8 mouse cellular contexts compared by ENCODE assay signal in genomic region chr1:178527185-178527546, GRCm38 (mm10). TPM values are rescaled to one million over a fixed set of nuclear protein-coding genes. Genes with fewer than 3 reads are reported as not detected.
DNase-seq lines count a peak whose midpoint lies in the region; ATAC-seq and TF ChIP-seq lines count a peak whose summit lies in the region.

No protein-coding gene starts in this region.

- no peaks in the 10 kb centered on the region for H3K9me3 ChIP-seq in heart, embryonic 12.5 days (replicated peaks)
- H3K9me3 ChIP-seq in kidney, postnatal 0 days (replicated peaks; ENCODE audit: low read length), result no peaks in the 10 kb centered on the region

- no peaks in the 10 kb centered on the region; the same call in 1 of the 2 replicates for H3K4me1 ChIP-seq in bone marrow, adult 2 months (ENCODE audit: control insufficient read depth, insufficient read depth, low read length)
- H3K4me1 ChIP-seq in embryonic fibroblast, embryonic 13.5 days (ENCODE audit: control insufficient read depth, insufficient read depth, low read length), result no peaks in the 10 kb centered on the region
- H3K4me1 ChIP-seq in heart, embryonic 12.5 days (replicated peaks), result peaks cover 12% of the 10 kb centered on the region
- H3K4me1 ChIP-seq in kidney, postnatal 0 days (replicated peaks; ENCODE audit: insufficient read depth, low read length), result peaks cover 12% of the 10 kb centered on the region
- H3K4me1 ChIP-seq in liver, adult 2 months (ENCODE audit: control insufficient read depth, insufficient read depth, low read length), result peaks cover 5% of the 10 kb centered on the region; the same call in 1 of the 2 replicates

- DNase-seq in CD4-positive helper T cell, adult 2 months (ENCODE audit: low read depth, low spot score), result peak; percentile 75
- DNase-seq in kidney, postnatal 0 days (ENCODE audit: low spot score), result peak; percentile 92
- peak; percentile 49 for DNase-seq in liver, adult 2 months (ENCODE audit: extremely low read depth, low read depth, low spot score)
- peak; percentile 52 to 77 for DNase-seq in spleen, postnatal 4 days (ENCODE audit: low spot score in 2 of 2)

- TF ChIP-seq POLR2A in bone marrow, adult 2 months (IDR thresholded peaks at IDR 0.05; ENCODE audit: borderline replicate concordance, control insufficient read depth, low read depth, low read length), result no peak
- TF ChIP-seq POLR2A in embryonic fibroblast, embryonic 13.5 days (IDR thresholded peaks at IDR 0.05; ENCODE audit: low read depth, low read length), result no peak
- TF ChIP-seq POLR2A in liver, adult 2 months (IDR thresholded peaks at IDR 0.05; ENCODE audit: extremely low read depth, insufficient read depth, low read length), result no peak
- no peak for TF ChIP-seq POLR2A in myocyte (IDR thresholded peaks at IDR 0.05; ENCODE audit: insufficient read length, low read depth)

- no peak overlapping the region for H3ac ChIP-seq in myocyte (ENCODE audit: control insufficient read depth, insufficient read length)

- WGBS in bone marrow, adult 2 months, result under 1% methylated on average over 21 of the region's 21 CpGs
- WGBS in heart, embryonic 12.5 days, result under 1% methylated on average over 21 of the region's 21 CpGs
- WGBS in kidney, postnatal 0 days, result under 1% methylated on average over 21 of the region's 21 CpGs
- WGBS in liver, adult 2 months, result 1% methylated on average over 21 of the region's 21 CpGs

- no peaks in the 10 kb centered on the region for H3K27me3 ChIP-seq in heart, embryonic 12.5 days (replicated peaks)
- H3K27me3 ChIP-seq in kidney, postnatal 0 days (ENCODE audit: insufficient read depth, low read length), result peaks cover 5% of the 10 kb centered on the region
- H3K27me3 ChIP-seq in liver, adult 2 months (ENCODE audit: control insufficient read depth, insufficient read depth, low read length), result peaks cover 20% of the 10 kb centered on the region
- H3K27me3 ChIP-seq in myocyte (ENCODE audit: control insufficient read depth, insufficient read depth, insufficient read length), result no peaks in the 10 kb centered on the region

- no peaks in the 10 kb centered on the region for H3K36me3 ChIP-seq in heart, embryonic 12.5 days
- no peaks in the 10 kb centered on the region for H3K36me3 ChIP-seq in kidney, postnatal 0 days (ENCODE audit: insufficient read depth, low read length)
- no peaks in the 10 kb centered on the region for H3K36me3 ChIP-seq in liver, adult 2 months (ENCODE audit: control insufficient read depth, insufficient read depth, low read length)
- no peaks in the 10 kb centered on the region for H3K36me3 ChIP-seq in myocyte (ENCODE audit: control insufficient read depth, insufficient read depth)

- ATAC-seq in heart, embryonic 12.5 days (ENCODE audit: insufficient number of reproducible peaks, low FRiP score), result no peak
- no peak for ATAC-seq in kidney, postnatal 0 days (replicated peaks; ENCODE audit: low FRiP score, low read depth)

- no peak overlapping the region for H3K27ac ChIP-seq in bone marrow, adult 2 months (ENCODE audit: control insufficient read depth, insufficient read depth, low read depth, low read length, poor library complexity)
- peak overlapping the region; percentile 53 for H3K27ac ChIP-seq in embryonic fibroblast, embryonic 13.5 days (ENCODE audit: insufficient read depth, low read length)
- 0 out of 2 replicates have a peak overlapping the region, but pooled peaks have one; percentile 87 for H3K27ac ChIP-seq in heart, embryonic 12.5 days (ENCODE audit: poor library complexity, severe bottlenecking)
- H3K27ac ChIP-seq in kidney, postnatal 0 days, result 0 out of 2 replicates have a peak overlapping the region, but pooled peaks have one; percentile 78
- no peak overlapping the region for H3K27ac ChIP-seq in liver, adult 2 months (replicated peaks; ENCODE audit: insufficient read depth, low read depth, low read length)

- H3K9ac ChIP-seq in heart, embryonic 12.5 days, result peak overlapping the region; percentile 86
- H3K9ac ChIP-seq in kidney, postnatal 0 days (ENCODE audit: low read depth, low read length), result no peak overlapping the region
- H3K9ac ChIP-seq in liver, adult 2 months (ENCODE audit: low read depth, low read length), result no peak overlapping the region

- peak overlapping the region; percentile 24 for H3K4me3 ChIP-seq in bone marrow, adult 2 months (replicated peaks; ENCODE audit: control insufficient read depth, low read depth, low read length)
- peak overlapping the region; percentile 56 for H3K4me3 ChIP-seq in embryonic fibroblast, embryonic 13.5 days (ENCODE audit: insufficient read depth, low read length)
- peak overlapping the region; percentile 77 for H3K4me3 ChIP-seq in heart, embryonic 12.5 days
- H3K4me3 ChIP-seq in kidney, postnatal 0 days (replicated peaks; ENCODE audit: low read depth, low read length), result peak overlapping the region; percentile 71
- peak overlapping the region; percentile 25; the same call in 1 of the 2 replicates for H3K4me3 ChIP-seq in liver, adult 2 months (ENCODE audit: insufficient read depth, low read depth, low read length)
- H3K4me3 ChIP-seq in myocyte, result peak overlapping the region; percentile 76

- no peaks in the 10 kb centered on the region for H3K79me2 ChIP-seq in liver, adult 2 months (ENCODE audit: control insufficient read depth, insufficient read depth, low read length)
- peaks cover 5% of the 10 kb centered on the region for H3K79me2 ChIP-seq in myocyte (ENCODE audit: control insufficient read depth, insufficient read depth)

- H3K4me2 ChIP-seq in heart, embryonic 12.5 days, result peak overlapping the region; percentile 100
- peak overlapping the region; percentile 100 for H3K4me2 ChIP-seq in kidney, postnatal 0 days (ENCODE audit: low read length)
- H3K4me2 ChIP-seq in myocyte (ENCODE audit: low read depth), result peak overlapping the region; percentile 100

- TF ChIP-seq CTCF in bone marrow, adult 2 months (IDR thresholded peaks at IDR 0.05; ENCODE audit: control insufficient read depth, insufficient read depth, low read length), result peak; percentile 71
- 0 out of 2 replicates have a peak, but pooled peaks have one; percentile 28 for TF ChIP-seq CTCF in embryonic fibroblast, embryonic 13.5 days (IDR thresholded peaks at IDR 0.05; ENCODE audit: borderline replicate concordance, insufficient read depth, low read length)
- TF ChIP-seq CTCF in kidney, postnatal 0 days (IDR thresholded peaks at IDR 0.05; ENCODE audit: low read depth), result peak; percentile 80
- peak; percentile 73 for TF ChIP-seq CTCF in liver, adult 2 months (IDR thresholded peaks at IDR 0.05; ENCODE audit: low read depth, low read length)

TF ChIP-seq in myocyte, 11 proteins besides CTCF, POLR2A, EP300 and RAD21:
- no peak for TF ChIP-seq MYOD1 (IDR thresholded peaks at IDR 0.05; ENCODE audit: control insufficient read depth in 1 of 3, insufficient read length in 2 of 3, low read depth in 2 of 3)
- TF ChIP-seq SRF (IDR thresholded peaks at IDR 0.05; ENCODE audit: control insufficient read depth, insufficient read length, low read depth), result no peak
- TF ChIP-seq CEBPB (IDR thresholded peaks at IDR 0.05; ENCODE audit: insufficient read depth, poor library complexity, severe bottlenecking), result no peak
- no peak for TF ChIP-seq TCF3 (IDR thresholded peaks at IDR 0.05; ENCODE audit: insufficient read length, low read depth)
- TF ChIP-seq MYOG (IDR thresholded peaks at IDR 0.05; ENCODE audit: control insufficient read depth in 1 of 3, insufficient read depth in 1 of 3, insufficient read length in 2 of 3, low read depth in 2 of 3), result no peak
- no peak for TF ChIP-seq E2F4 (IDR thresholded peaks at IDR 0.05; ENCODE audit: insufficient read depth)

RNA-seq across cellular contexts. Expression of gene Kif26b, which starts 1.8 kb away (rescaled TPM):
- polyA plus RNA-seq in bone marrow, adult 2 months (2011; ENCODE audit: insufficient read depth, insufficient read length, low replicate concordance, missing spikeins), result 0.20 TPM in 1 of 2 replicates, not detected in the other
- polyA plus RNA-seq in embryonic fibroblast, embryonic 13.5 days (2011; ENCODE audit: insufficient read length, low read depth, missing spikeins), result 38.9 and 61.3 TPM in 2 replicates
- polyA plus RNA-seq in heart, embryonic 12.5 days (2016; fragmentation: Nextera tagmentation; extraction: Ambion mirVana), result 25.1 and 28.1 TPM in 2 replicates
- 6.4 and 6.9 TPM in 2 replicates for polyA plus RNA-seq in kidney, postnatal 0 days (2015; fragmentation: Nextera tagmentation; extraction: Ambion mirVana)
- total RNA-seq in liver, adult 2 months (2014; rRNA removed), result 0.27 and 0.28 TPM in 2 replicates
- polyA plus RNA-seq in liver, adult 2 months (2012; rRNA removed), result 0.10 and 0.15 TPM in 2 replicates
- polyA plus RNA-seq in myocyte (2012; fragmentation: generic; extraction: Trizol), result 5.9 TPM

Comparison
In these comparisons a context has a peak if more than half of its experiments do, and no peak if none do; other contexts are left out.
1. H3K27ac ChIP-seq: peak in embryonic fibroblast, embryonic 13.5 days (single experiment), heart, embryonic 12.5 days (single experiment) and kidney, postnatal 0 days (single experiment); none in bone marrow, adult 2 months (single experiment) and liver, adult 2 months (single experiment).
2. H3K4me3 ChIP-seq: peak in every context shown above with its lines; median percentile 77 in heart, embryonic 12.5 days; 76 in myocyte; 71 in kidney, postnatal 0 days; 56 in embryonic fibroblast, embryonic 13.5 days; 25 in liver, adult 2 months; 24 in bone marrow, adult 2 months.
3. CTCF ChIP-seq: peak in every context shown above with its lines; median percentile 80 in kidney, postnatal 0 days; 73 in liver, adult 2 months; 71 in bone marrow, adult 2 months; 28 in embryonic fibroblast, embryonic 13.5 days.
4. Peak in every context shown above with its lines, with median percentiles within 50 percentile points of each other: DNase-seq and H3K4me2 ChIP-seq.